Mouse (Mus musculus): Measurements from ENCODE around the gene Uevld.
A peak's percentile ranks its signal among the peaks of the same experiment; 100 is the strongest.
"Not testable (repeated sequence)": the region's sequence is repeated elsewhere in the genome, so short reads cannot be mapped to it uniquely, and the experiment has no call there.

Gene Uevld

DNA sequence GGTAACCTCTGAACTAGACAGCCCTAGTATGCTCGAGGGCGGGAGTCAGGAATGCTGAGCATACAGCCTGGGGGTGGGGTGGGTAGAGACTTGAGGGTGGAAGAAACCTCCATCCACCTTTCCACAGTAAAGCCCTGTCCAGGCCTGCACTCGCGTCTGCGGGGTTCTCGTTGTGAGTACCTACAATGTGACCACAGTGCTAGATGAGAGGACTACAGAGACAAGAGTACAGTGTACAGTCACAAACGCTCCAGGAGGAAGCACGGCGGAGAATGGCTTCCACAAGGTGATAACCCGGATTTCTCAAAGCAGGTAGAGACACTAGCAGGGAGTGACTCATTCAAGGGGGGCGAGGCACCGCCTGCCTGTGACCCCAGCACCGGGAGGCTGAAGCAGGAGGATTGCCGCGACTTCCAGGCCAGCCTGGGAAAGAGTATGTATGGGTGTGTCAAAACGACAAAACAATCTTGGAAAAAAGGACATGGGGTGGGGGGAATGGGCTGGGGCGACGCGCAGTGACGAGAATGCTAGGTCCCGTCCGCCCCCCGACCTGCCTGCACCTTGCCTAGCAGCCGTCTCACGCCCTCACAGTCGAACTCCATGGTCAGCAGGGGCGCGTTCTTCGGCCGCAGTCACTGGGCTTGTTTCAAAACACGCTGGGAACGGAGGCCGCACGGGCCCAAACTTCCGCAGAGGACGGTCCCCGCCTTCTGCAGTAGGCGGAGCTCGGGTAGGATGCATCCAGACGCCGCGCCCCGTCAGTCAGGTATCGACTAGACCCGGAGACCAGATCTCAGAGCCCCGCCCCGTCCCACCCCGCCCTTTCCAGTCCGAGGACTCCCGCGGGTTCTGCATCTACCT, at the start of gene Uevld:
Gene Uevld (minus strand): TSS at position 697 of the 861 bp plus-strand sequence.
- DNase-seq (ENCODE audit: low read depth in 1 of 2, low spot score in 2 of 2): peak; percentile 54 to 70

GRCm38 (mm10) chr7:47007818-47008167, 49.5 kb upstream of the Uevld start:
- DNase-seq (ENCODE audit: low read depth in 1 of 2, low spot score in 2 of 2): no peak

GRCm38 (mm10) chr7:47007109-47007780, 48.9 kb upstream of the Uevld start:
- DNase-seq (ENCODE audit: low read depth in 1 of 2, low spot score in 2 of 2): no peak

GRCm38 (mm10) chr7:47003411-47004115, 45.2 kb upstream of the Uevld start:
- no peak for DNase-seq (ENCODE audit: low read depth in 1 of 2, low spot score in 2 of 2)

DNA sequence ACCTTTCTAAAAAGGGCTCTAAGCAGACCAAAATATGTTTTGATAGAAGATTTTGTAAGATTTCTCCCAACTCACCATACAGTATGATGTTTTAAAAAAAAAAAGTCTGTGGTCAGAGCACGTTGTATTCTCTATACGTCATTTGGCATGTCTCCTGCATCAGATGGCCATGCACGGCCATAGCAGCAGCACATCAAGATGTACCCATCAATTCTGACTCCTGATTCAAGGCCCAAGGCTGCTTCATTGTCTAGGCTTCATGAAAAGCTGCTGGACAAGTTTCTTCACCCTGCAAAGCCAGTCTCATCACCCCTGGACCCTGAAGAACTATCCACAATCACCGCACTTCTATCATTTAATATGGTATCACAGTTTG, 43.6 kb upstream of the Uevld start:
- no peak for DNase-seq (ENCODE audit: low read depth in 1 of 2, low spot score in 2 of 2)

DNA sequence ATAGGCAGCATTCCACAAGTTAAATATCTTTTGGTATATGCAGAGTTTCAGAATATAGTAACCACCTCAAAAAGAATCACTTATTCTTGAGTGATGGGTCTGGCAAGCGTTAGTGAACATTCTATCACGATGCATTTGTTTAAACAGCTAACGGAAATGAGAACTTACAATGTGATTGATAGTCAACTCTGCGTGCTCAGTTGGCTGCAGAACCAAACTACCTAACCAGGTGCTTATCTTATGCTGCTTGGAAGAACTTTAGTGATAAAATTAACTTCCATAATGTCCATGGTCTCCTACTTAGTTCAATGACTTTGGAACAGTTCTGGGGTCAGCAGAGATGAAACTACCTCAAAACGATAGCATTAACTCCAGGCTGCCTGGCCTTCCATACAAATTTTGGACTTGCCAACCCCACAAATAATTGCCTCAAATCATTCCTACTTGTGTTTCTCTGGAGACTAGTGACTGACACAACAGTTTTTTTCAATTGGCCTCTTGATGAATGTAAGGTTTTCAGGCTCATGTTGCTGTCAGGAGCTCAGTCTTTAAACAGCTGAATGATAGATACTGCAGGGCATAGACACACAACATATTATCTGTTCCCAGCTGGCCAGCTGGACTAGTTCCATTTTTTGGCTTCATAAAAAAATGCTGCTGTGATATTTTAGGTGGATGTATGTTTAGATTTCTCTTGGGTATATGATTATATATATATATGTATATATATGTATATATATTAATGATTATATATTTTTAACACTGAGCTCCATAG, 43.0 kb upstream of the Uevld start:
- DNase-seq (ENCODE audit: low read depth in 1 of 2, low spot score in 2 of 2): no peak

GRCm38 (mm10) chr7:47000644-47000983, 42.3 kb upstream of the Uevld start:
- DNase-seq (ENCODE audit: low read depth in 1 of 2, low spot score in 2 of 2): no peak

- DNase-seq (ENCODE audit: low read depth in 1 of 2, low spot score in 2 of 2): no peak
Observed at GRCm38 (mm10) chr7:46999983-47000643, 41.8 kb upstream of the Uevld start.

DNA sequence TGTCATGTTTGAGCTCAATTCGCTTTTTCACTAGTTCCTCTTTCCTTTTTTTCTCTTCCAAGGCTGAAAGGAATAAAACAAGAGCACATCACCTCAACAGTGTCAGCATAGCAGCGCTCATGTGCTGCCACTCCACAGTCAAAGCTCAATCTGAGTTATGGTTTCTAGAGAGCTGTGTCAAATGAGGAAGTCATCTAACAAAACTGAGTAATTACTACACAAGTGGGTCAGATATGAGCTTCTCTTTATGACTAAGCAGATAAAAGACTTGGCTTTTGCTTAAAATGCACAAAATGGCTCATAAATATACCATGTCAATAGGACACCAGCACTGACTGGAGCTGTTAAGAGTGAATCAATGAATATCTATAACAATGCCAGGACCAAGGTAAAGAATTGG, 40.6 kb upstream of the Uevld start:
- no peak for DNase-seq (ENCODE audit: low read depth in 1 of 2, low spot score in 2 of 2)

GRCm38 (mm10) chr7:46997644-46998395, 39.5 kb upstream of the Uevld start:
- DNase-seq (ENCODE audit: low read depth in 1 of 2, low spot score in 2 of 2): no peak

- DNase-seq (ENCODE audit: low read depth in 1 of 2, low spot score in 2 of 2): no peak
Observed at GRCm38 (mm10) chr7:46997008-46997407, 38.7 kb upstream of the Uevld start.

DNA sequence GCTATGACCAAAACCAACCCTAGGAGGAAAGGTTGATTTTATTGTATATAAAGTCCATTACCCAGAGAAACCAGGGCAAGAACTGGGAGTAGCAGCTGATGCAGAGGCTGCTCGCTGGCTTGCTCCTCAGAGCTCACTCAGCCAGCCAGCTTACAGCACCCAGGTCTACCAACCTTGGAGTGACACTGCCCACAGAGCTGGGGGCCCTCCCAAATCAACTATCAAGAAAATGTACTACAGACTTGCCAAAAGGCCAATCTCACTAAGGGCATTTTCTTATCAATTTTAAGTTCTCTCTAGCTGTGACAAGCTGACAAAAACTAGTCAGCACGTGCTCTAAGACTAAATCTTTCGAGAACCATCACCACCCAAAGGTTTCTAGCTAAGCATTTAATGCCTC, 37.2 kb upstream of the Uevld start:
- DNase-seq (ENCODE audit: low read depth in 1 of 2, low spot score in 2 of 2): no peak

GRCm38 (mm10) chr7:46993079-46993478, 34.8 kb upstream of the Uevld start:
- no peak for DNase-seq (ENCODE audit: low read depth in 1 of 2, low spot score in 2 of 2)

- DNase-seq (ENCODE audit: low read depth in 1 of 2, low spot score in 2 of 2): not testable (repeated sequence)
Observed at GRCm38 (mm10) chr7:46989387-46989786, 31.1 kb upstream of the Uevld start.

DNA sequence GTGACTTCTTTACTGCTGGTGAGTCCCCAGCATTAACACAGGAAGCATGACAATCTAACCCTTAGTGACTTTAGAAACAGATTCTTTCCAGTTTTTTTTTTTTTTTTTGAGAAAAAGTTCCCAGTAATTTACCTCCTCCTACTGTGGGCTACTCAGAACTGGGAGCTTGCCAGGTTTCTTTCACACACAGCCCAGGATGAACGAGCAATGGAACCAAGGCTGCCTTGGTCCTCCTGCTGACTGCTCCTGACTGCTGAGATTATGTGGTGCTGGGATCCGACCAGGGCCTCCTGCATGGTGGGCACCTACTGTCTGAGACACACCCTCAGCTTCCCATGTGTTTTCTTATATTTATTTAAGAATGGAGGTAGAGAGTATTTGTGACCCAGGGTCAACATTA, 28.7 kb upstream of the Uevld start:
- no peak for DNase-seq (ENCODE audit: low read depth in 1 of 2, low spot score in 2 of 2)

- DNase-seq (ENCODE audit: low read depth in 1 of 2, low spot score in 2 of 2): no peak
Observed at GRCm38 (mm10) chr7:46986646-46987045, 28.3 kb upstream of the Uevld start.

- DNase-seq (ENCODE audit: low read depth in 1 of 2, low spot score in 2 of 2): peak; percentile 59 to 64
Observed at GRCm38 (mm10) chr7:46985718-46986505, 27.6 kb upstream of the Uevld start.

DNA sequence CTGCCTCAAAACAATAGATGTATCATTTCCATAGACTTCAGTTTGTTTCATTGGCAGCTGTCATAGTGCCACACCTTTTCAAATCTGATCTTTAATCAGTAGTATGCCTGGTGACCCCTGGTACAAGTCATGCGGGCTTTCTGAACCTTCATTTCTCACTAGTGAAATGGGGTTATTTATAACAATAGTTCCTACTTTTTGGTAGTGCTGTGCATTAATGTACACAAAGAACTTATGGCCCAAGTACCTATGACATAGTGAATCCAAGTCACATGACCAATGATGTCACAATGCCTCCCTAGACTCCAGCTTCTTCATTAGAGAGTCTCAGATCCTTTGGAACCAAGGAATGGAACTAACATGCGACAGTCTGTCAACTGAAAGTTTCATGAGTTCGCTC, 25.0 kb upstream of the Uevld start, which contains the start of gene Gm9999:
Gene Gm9999 (plus strand): TSS at position 301 of the 400 bp plus-strand sequence.
- no peak for DNase-seq (ENCODE audit: low read depth in 1 of 2, low spot score in 2 of 2)

DNA sequence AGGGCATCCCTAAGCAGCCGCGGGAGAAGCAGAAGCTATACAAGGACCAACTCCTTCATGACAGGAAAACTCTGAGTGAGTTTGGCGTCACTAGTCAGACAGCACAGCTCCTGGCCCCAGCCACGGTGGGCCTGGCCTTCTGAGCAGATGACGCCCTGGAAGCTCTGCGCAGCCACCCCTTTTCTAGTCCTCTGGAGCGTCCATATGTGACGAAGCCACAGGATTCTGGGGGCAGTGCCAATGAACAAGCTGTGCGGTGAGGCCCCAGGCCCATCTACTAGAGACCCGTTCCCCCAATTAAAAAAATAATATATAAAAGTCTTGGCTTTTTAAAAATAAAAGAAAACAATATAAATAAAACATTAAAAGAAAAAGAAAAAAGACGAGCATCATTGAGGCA, 17.1 kb upstream of the Uevld start:
- no peak for DNase-seq (ENCODE audit: low read depth in 1 of 2, low spot score in 2 of 2)
